Mouse (Mus musculus) myocyte (in vitro differentiated cells): ENCODE data around the gene Srpk1.

ENCODE experiments used
- POLR2A ChIP-seq: IDR thresholded peaks from one replicate; pipeline ENCODE4 v1.6.1; 2011; ENCODE audit warnings: low read depth, mild to moderate bottlenecking, control low read depth, moderate library complexity; ENCODE audit not compliant: insufficient read length
- POLR2AphosphoS2 ChIP-seq: IDR thresholded peaks from one replicate; pipeline ENCODE4 v1.6.1; 2011; ENCODE audit warnings: low read depth, control low read depth; ENCODE audit not compliant: insufficient read length
- TCF12 ChIP-seq: IDR thresholded peaks from one replicate; pipeline ENCODE4 v1.6.1; 2011; ENCODE audit warnings: mild to moderate bottlenecking, control low read depth; ENCODE audit not compliant: poor library complexity, insufficient read depth, severe bottlenecking

DNA sequence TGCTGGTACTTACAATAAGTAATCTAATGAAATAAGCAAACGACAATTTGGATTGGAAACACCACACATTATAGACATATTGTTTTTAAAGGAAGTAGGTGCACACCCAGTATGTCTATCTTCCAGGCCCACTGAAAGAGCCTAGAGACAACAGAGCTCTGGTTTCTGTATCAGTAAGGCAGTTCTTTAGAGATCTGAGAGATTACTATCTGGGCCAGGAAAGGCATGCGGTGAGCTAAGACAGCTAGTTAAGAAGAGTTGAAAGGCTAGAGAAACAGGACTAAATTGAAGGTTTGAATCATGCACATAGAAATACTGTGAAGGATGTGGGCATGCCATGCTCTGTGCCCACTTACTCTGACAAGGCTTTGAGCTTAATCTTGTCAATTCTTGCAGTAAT, 9.9 kb downstream of the Srpk1 start:
- TF ChIP-seq POLR2AphosphoS2: no peak
- no peak for TF ChIP-seq POLR2A
- no peak for TF ChIP-seq TCF12
